Mouse (Mus musculus) c-Kit-positive CD71-positive TER-119-positive erythroid progenitor cells, embryonic 14.5 days (primary cell): Measurements from ENCODE around the gene Ndufa12.

Experiments used
- DNase-seq: peaks from one replicate; pipeline ENCODE4 v3.0.0-alpha.2; 2013; ENCODE audit warnings: low spot score

The Ndufa12 gene

DNA sequence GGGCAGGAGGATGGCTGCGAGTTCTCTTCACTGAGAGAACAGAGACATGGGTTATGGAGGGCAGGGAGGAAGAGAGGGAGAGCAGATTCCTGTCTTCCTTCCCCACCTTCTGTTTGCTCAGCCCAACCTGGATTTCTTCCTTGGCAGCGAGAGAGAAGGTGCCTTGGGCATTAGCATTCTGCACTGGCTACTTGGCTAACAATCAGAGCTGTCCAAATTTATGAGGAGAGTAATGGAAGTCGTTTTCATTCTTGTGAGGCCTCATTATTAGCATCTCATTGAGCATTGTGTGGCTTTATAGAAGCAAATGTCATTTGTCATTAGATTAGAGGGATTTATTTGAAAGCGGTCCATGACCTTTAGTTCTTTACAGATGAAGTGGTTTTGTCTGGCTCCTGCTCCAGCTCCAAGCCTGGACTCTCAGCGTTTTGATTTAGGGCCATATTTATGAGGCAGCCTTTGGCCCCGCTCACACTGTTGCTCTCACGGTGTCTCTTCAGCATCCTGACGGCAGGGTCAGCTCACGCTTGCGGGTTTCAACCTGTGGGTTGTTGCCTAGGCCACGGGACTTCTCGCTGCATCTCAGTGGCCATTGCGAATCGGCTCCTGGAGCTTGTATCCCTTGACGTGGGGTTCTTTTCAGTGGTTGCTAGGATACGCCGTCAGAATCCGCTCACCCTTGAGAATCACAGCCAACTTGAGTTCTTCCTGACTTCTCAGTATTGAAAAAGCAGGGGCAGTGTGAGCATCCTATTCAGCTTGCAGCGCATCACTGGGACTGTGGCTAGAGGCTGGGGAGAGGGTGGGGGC is 31.9 kb downstream of the Ndufa12 start:
- DNase-seq, result no peak

DNA sequence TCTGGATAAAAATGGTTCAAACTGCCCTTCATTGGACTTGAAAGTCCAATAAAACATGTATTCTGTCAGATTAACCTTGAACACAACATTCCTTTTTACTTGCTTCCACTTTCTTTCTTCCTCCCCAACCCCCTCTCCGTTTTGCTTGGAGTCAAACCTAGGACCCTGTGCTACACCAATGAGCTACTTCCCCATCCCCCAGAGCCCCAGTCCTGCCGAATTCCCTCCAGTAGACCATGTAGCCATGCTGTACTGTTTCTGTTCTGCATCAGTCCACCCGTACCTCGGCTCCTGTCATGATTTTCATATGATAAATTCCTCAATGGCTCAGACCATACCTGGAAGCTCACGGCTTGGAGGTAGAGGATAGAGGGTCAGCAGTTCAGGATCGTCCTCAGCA is 32.5 kb downstream of the Ndufa12 start:
- no peak for DNase-seq

DNA sequence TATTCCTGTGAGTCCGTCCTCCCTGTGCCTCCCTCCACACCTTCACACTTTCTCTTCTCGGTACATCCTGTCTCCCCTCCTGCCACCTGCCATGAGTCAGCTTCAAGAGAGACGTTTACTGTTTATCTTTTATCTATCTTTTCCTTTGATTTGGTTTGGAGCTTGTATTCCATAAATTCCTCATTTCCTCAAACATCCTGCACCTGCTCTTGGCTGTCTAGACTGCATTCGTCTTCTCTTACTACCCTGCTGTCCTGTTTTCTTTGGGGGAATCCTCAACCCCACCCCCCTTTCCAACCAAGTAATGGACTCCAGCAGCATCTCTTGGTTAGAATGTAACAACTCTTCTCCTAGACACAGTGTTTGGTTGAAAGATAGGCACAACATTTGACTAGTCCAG is 36.7 kb downstream of the Ndufa12 start:
- DNase-seq, result no peak

DNA sequence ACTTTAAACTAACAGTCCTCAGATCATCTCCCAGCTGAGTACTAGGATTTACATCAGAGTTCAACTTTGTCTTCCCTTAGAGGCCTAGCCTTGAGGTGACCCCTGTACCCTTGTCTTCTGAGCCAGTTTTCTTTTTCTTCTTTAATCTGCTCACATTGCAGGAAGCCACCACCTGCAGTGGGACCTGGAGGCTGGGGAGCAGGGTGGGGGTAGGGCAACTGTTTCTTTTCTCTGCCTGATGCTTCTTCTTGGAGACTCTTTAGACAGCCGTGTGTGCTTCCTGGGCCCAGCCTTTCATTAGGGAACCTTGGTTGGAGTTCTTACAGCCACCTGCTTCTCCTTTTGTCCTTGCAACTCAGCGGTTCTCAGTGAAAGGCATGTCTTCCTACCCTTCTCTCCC is 42.8 kb downstream of the Ndufa12 start:
- no peak for DNase-seq

DNA sequence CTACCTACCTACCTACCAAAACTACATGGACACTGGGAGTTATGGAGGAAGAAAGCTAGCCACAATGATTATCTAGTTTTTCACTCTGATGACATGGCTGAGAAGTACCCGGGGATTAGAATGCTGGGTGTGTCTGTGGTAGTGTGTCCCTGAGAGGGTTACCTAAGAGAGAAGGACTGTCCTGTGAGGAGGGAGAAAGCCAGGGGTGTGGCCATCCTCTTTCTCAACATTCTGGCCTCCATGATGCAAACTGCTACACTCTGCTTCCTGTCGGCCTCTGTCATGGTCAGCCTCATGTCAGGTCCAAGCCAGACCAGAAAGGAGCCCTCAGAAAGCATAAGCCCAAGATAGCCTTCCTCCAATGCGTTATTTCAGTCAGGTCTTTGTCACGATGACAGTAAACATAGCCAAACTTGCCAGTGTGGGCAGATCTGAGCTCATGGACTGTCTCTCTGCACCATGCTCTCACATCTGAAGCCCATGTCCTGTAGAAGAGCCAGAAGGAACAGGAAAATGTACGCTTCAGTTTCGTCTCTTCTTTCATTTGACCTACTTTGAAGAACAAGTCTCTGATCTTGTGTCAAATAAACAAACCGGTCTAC is 49.3 kb downstream of the Ndufa12 start:
- no peak for DNase-seq

DNA sequence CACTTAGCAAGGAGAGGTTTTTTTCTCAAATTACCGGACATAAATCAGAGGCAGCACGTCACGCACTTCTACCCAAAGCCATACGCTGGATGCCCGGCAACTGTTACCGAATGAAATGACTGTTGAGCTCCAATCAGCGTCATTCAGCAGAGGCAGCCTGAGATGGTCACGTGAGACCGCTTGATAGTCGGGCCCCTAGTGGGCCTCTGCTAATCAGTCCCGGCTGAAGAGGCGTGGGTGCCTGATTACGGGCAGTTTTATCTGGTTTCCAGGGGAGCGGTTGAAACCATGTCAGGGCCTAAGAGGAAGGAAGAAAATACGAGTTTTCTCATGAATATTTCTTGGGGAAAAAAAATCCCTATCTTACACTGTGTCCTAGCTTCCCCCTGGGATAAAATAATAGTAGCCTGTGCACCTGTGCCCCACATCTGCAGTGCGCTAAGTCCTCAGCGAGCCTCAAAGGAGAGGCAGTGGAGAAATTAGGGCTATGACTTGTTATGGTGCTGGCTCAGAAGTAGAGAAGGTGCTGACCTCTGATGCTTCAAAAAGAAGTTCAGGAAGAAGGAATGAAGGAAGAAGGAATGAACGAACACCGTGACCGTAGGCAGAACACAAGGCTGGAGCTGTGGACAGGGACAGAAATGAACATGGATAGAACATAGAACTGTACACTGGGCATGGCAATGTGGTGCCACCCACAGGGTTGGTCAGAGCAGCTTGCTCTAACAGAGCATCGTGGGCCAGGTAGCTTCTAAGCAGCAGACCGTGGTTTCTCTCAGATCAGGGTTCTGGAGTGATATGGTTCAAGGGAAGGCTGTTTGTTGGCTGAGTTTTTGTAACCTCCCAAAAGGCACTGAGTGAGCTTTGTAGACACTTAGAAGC is 51.3 kb downstream of the Ndufa12 start:
- DNase-seq, result peak; percentile 70

DNA sequence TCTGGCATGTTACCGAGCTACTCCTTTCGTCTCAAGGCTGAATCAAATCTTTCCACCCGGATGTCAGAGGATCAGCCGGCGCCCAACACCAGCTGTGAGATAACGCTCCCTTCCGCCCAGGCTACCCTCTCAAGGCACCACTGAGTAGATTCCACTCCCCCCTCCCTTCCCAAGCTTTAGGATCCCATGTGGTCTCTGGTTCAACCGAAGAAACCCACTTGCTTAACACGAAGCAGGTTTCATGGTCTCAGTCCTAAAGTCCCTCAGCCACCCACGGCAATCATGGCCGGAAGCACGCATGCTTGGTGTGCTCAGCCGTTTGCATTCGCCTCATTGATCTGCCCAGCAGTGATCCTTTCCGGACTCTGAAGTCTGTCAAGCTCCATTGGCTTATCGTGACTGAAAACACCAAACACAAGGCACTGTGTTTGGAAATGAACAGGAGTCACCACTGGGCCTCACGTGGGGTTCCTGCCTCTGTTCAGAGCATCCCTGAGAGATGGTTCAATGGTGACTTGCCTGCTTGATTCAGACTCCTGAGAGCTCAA is 54.8 kb downstream of the Ndufa12 start:
- no peak for DNase-seq

DNA sequence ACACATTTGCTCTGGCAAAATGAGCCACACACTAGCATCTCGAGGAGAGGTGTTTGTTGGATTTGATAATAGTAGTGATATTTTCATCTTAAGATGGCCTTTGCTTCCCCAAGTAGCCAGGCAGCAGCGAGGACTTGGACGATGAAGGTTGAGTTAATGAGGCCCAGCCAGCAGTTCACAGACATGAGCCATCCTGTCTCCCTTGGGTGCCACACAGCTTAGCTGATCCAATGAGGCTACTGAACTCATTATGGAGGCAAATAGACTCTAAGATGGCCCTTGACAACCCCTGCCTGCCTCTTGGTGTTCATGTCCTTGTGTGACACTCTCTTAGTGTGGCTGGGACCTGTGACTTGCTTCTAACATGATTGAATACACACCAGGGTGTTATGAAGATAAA is 56.2 kb downstream of the Ndufa12 start:
- no peak for DNase-seq

DNA sequence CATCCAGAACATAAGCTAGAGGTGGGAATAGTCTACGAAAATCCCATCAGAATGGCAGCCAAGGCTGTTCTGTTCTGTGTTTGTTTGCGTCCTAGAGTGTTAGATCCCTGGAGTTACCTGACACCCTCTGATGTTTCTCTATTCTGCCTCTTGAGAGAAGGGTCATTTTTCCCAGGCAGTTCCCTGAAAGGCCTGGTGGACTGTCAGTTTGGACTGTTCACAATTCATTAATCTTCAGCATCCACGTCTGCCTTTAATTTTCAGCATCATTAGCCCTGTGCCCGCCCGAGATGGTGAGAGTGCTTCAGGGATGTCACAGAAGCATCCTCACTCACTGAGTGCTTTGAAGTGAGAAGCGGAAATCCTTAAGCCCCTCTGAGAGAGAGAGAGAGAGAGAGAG is 57.2 kb downstream of the Ndufa12 start:
- no peak for DNase-seq

DNA sequence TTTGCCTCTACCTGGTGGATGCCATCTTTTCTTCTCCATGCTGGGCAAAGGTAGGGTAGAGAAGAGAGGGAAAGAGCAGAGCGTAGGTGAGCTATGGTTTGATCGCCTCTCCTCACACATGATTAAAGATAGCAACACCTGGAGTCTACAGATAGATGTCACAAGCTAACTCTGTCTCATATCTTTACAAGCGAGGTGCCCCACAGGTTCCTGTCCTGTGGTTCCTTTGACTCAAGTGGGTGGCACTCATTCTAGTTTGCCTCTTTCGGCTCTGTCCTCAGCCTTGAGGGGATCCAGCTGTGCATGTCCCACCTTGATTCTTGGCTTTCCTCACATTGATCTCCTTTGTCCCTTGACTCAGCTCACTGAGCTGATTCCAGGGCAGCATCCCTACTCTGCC is 58.0 kb downstream of the Ndufa12 start:
- DNase-seq, result no peak

DNA sequence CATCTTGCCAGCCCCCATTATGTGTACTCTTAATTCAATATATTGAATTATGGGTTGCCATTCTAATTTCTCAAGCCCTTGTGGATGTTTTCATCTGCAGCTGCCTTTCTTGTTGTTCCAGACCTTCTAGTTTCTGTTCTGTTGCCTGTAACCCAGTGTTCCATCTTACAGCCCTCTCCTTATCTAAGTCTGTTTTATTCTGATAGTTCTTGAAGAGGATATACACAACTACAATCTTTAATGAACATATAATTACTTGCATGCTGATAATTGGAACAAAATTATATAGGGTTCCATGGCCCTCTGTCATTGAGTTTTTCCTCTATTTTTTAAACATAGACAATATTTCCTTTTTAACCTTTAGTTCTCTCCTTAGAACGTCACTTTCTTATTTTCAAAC is 62.0 kb downstream of the Ndufa12 start:
- no peak for DNase-seq

DNA sequence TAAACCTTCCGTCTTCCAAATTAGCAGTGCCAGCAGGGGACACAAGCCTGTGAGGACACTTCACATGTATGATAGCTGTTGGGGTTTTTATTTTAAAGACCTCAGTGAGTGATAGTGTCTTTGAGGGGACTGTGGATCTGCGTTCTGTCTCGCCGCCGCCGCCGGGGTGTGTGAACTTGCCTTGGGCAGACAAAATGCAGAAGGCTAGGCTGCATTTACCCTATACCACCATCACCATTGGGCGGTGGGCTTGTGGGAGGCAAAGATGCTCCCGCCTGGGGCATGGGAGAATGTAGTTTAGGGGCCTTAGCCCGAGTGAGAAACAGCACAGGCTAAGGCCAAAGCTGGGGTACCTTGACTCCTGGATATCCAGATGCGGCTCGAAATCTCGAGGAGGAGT is 64.1 kb downstream of the Ndufa12 start:
- DNase-seq, result no peak

DNA sequence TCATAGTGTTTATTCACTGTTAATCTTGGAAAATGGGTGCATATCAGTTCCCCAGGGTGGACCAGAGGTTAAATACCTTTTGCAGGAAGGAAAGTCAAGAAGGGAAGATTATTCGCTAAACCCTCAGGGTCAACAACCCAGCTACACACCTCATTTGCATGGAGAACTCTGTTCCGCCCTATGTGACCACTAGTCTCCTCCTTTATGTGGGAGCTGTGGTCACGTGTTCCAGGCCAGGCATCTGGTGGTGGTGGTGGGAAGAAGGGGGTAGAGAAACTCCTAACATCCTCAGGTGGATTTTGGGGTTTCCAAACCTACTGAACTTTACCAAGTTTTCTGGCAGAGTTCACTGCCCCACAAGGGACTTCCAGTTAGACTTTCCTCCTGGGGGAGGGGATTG is 64.7 kb downstream of the Ndufa12 start:
- DNase-seq, result no peak

DNA sequence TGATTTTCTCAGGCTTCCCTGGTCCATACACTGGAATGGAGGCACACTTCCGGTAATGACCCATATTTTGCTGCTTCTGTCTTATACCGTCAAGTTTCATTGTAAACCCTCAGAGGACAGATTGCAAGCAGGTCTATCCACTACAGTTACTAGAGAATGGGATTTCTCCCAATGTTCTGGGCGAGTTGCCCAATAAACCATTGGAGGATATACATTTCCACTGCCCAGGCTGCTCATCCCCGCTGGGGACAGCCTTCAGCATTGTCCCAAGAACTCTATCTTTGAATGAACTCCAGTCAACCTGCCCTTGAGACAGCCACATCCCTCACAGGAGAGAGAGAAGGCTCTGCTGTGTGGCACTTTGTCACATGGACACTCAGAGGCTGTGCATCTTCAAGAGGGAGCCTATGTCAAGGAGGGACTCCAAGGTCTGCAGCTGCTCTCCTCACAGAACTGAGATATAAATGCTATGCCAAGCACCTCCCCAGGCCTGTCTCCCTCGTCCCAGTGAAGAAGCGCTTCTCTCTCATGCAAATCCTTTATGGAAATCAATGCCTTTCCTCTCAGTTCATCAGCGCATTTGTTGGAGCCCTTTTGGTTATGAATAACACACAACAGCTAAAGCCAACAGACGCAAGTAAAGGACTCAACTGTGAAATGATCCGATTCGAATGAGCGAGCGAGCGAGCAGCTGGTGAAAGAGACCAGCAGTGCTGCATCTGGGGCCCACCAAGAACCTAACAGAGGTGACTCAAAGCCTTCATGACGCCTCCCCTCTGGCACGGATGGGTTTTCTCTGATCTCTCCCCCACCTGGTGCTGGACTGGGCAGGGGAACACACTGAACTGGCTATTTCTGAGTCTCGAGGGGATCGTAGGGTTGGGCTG is 67.4 kb downstream of the Ndufa12 start:
- no peak for DNase-seq
